Mouse (Mus musculus): ENCODE results near the gene Setd2. TPM values are rescaled to one million over a fixed set of nuclear protein-coding genes. Genes with fewer than 3 reads are reported as not detected.

Gene Setd2
- 34.6 and 42.6 TPM in 2 replicates for polyA plus RNA-seq (2012; rRNA removed)

DNA sequence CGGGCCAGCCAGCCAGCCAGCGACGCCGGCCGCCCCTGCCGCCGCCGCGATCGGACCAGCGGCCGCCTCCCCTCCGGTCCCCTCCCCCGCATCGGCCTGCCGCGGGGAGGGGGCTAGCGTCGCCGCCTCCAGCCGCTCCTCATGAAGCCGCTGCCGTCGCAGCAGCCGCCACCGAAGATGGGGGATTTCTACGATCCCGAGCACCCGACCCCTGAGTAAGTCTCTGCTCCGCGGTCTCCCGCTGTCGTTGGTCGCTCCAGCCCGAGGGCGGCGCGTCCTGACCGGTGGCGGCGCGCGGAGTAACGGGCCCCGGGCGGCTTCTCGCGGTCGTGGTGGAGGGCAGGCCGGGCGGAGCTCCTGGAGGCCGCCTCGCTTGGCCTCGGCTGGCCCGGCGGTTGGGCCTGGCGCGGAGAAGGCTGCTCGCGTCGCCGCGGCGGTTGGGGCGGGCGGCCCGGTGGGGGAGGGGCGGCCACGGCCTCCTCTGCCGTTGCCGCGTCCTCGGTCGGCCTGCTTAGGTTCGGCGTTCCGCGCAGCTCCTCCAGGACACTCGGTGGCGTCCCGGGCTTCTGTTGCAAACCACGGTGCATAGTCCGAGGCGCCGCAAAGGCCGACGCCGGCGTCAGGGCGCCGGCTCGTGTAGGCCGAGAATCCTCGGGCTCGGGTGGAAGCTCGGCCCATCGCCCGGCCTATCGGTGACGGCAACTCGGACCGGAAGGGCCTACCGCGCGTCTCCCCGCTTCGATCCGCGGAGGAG lies at the start of gene Setd2:
TSS of gene Setd2 (plus strand) at position 60 of the 754 bp plus-strand sequence.
- WGBS, result under 1% methylated on average over 85 of the region's 109 CpGs

GRCm38 (mm10) chr9:110488841-110489240 lies 43.6 kb upstream of the Setd2 start:
- no peaks in the 10 kb centered on the region for H3K4me1 ChIP-seq (ENCODE audit: control insufficient read depth, insufficient read depth, low read length)
- no peak for DNase-seq
- no peak overlapping the region for H3K4me3 ChIP-seq (replicated peaks; ENCODE audit: extremely low read depth, low read depth, low read length)
- TF ChIP-seq CTCF (IDR thresholded peaks at IDR 0.05; ENCODE audit: insufficient read depth, low read length) (no peak), POLR2A (IDR thresholded peaks at IDR 0.05; ENCODE audit: borderline replicate concordance, extremely low read depth, low read depth, low read length) (no peak)
- 47% methylated on average over 4 of the region's 4 CpGs for whole genome bisulfite sequencing

More for the DNA sequence above, at the start of gene Setd2:
- Histone ChIP-seq H3K4me1 (ENCODE audit: control insufficient read depth, insufficient read depth, low read length) (peaks cover 27% of the 10 kb centered on the region), H3K4me3 (replicated peaks; ENCODE audit: extremely low read depth, low read depth, low read length) (peak within 1 kb of the TSS; percentile 87)
- TF ChIP-seq POLR2A (IDR thresholded peaks at IDR 0.05; ENCODE audit: borderline replicate concordance, extremely low read depth, low read depth, low read length) (no peak), CTCF (IDR thresholded peaks at IDR 0.05; ENCODE audit: insufficient read depth, low read length) (no peak)
- DNase-seq, result peak; percentile 83

DNA sequence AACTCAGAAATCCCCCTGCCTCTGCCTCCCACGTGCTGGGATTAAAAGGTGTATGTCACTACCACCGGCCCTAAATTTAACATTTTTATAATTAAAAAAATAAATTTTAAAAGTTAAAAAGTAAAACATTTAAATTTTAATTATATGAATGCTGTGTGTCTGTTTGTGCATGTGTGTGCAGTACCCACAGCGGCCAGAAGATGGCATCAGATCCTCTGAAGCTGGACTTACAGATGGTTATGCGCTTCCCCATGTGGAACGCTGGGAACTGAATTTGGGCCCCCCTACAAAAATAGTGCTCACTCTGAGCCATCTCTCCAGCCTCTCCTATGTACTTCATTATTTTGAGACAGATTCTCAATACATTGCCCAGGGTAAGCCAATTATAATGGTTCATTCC lies 41.5 kb upstream of the Setd2 start:
- Histone ChIP-seq H3K4me1 (ENCODE audit: control insufficient read depth, insufficient read depth, low read length) (no peaks in the 10 kb centered on the region), H3K4me3 (replicated peaks; ENCODE audit: extremely low read depth, low read depth, low read length) (no peak overlapping the region)
- no peak for DNase-seq
- TF ChIP-seq CTCF (IDR thresholded peaks at IDR 0.05; ENCODE audit: insufficient read depth, low read length), result peak; percentile 29
- no peak for TF ChIP-seq POLR2A (IDR thresholded peaks at IDR 0.05; ENCODE audit: borderline replicate concordance, extremely low read depth, low read depth, low read length)
- 58% methylated on average over 5 of the region's 5 CpGs for WGBS

DNA sequence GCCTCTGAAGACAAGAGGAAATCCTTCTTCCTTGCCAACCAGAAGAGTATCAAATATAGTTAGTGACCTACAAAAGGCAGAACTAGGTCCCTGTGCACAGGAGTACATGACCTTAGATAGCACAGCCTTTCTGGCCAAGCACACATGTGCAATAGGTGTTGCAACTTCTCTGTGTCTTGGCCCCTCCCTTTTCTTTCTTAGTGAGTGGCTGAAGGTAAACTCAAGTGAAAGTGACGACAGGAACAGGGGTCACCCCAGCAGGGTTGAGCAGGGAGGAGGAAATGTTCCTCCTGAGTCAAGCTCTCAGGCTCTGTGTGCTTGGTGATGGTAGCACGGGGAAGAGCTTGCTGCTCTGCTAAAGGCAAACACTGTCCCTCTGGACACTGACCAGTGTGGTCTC lies 6.7 kb upstream of the Setd2 start:
- Histone ChIP-seq H3K4me3 (replicated peaks; ENCODE audit: extremely low read depth, low read depth, low read length) (no peak overlapping the region), H3K4me1 (ENCODE audit: control insufficient read depth, insufficient read depth, low read length) (peaks cover 2% of the 10 kb centered on the region; the same call in 1 of the 2 replicates)
- no peak for TF ChIP-seq POLR2A (IDR thresholded peaks at IDR 0.05; ENCODE audit: borderline replicate concordance, extremely low read depth, low read depth, low read length)
- no peak for TF ChIP-seq CTCF (IDR thresholded peaks at IDR 0.05; ENCODE audit: insufficient read depth, low read length)
- 34% methylated on average over 2 of the region's 2 CpGs for WGBS
- DNase-seq, result peak; percentile 22

- no peak overlapping the region for H3K4me3 ChIP-seq (replicated peaks; ENCODE audit: extremely low read depth, low read depth, low read length)
- peaks cover 11% of the 10 kb centered on the region for H3K4me1 ChIP-seq (ENCODE audit: control insufficient read depth, insufficient read depth, low read length)
- DNase-seq, result no peak
- 65% methylated on average over 9 of the region's 9 CpGs for WGBS
- TF ChIP-seq CTCF (IDR thresholded peaks at IDR 0.05; ENCODE audit: insufficient read depth, low read length) (no peak), POLR2A (IDR thresholded peaks at IDR 0.05; ENCODE audit: borderline replicate concordance, extremely low read depth, low read depth, low read length) (no peak)
These were observed 3.2 kb upstream of the Setd2 start for GRCm38 (mm10) chr9:110529002-110529737.

DNA sequence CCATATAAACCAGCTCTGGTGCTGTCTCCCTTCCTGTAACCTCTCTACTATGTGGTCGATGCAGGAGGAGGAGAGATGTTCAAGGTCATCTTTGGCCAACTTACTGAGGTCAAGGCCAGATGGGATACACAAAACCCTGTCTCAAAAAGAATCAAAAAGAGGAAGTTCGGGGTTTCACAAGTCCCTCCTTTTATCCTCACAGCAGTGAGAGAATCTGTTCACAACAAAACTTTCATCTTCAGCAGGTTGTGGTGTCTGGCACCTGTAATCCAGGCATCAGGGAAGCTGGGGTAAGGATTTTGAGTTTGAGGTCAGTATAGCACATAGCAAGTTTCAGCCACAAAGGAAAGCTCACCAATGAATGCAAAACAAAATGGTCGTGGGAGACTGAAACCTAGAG lies 1.7 kb upstream of the Setd2 start:
- H3K4me1 ChIP-seq (ENCODE audit: control insufficient read depth, insufficient read depth, low read length), result peaks cover 23% of the 10 kb centered on the region
- no peak for DNase-seq
- H3K4me3 ChIP-seq (replicated peaks; ENCODE audit: extremely low read depth, low read depth, low read length), result no peak overlapping the region
- no peak for TF ChIP-seq CTCF (IDR thresholded peaks at IDR 0.05; ENCODE audit: insufficient read depth, low read length)
- TF ChIP-seq POLR2A (IDR thresholded peaks at IDR 0.05; ENCODE audit: borderline replicate concordance, extremely low read depth, low read depth, low read length), result no peak
- WGBS, result 62% methylated on average over 3 of the region's 3 CpGs

DNA sequence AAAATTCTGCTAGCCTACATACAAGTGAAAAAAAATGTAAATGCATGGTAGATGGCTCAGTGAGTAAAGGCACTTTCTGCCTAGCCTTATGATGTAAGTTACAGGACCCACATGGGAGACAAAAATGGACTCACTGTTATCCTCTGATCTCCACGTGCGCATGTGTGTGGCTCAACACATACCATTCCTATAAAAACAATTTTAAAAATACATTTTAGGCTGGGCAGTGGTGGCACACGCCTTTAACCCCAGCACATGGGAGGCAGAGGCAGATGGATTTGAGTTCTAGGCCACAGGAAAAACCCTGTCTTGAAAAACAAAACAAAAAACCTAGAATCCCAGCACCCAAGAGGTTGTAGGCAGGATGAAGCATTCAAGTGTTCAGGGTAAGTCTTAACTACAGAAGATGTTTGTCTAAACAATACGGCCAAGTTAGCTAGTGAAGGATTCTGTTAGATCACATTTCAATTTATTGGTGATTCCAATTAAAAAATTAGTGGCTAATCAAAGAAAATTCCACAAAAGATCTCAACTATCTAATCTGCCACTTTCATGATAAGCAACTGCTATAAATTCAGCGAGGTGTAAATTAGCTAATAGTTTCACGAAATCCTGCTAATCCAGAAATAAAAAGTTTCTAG lies 1.1 kb upstream of the Setd2 start:
- Histone ChIP-seq H3K4me3 (replicated peaks; ENCODE audit: extremely low read depth, low read depth, low read length) (peak overlapping the region; percentile 16), H3K4me1 (ENCODE audit: control insufficient read depth, insufficient read depth, low read length) (peaks cover 21% of the 10 kb centered on the region)
- 24% methylated on average over 6 of the region's 6 CpGs for WGBS
- TF ChIP-seq CTCF (IDR thresholded peaks at IDR 0.05; ENCODE audit: insufficient read depth, low read length) (no peak), POLR2A (IDR thresholded peaks at IDR 0.05; ENCODE audit: borderline replicate concordance, extremely low read depth, low read depth, low read length) (no peak)
- no peak for DNase-seq

- peak; percentile 56; the same call in 1 of the 2 replicates for TF ChIP-seq POLR2A (IDR thresholded peaks at IDR 0.05; ENCODE audit: borderline replicate concordance, extremely low read depth, low read depth, low read length)
- peak; percentile 12; the same call in 1 of the 2 replicates for TF ChIP-seq CTCF (IDR thresholded peaks at IDR 0.05; ENCODE audit: insufficient read depth, low read length)
- Histone ChIP-seq H3K4me3 (replicated peaks; ENCODE audit: extremely low read depth, low read depth, low read length) (peak overlapping the region; percentile 87), H3K4me1 (ENCODE audit: control insufficient read depth, insufficient read depth, low read length) (peaks cover 25% of the 10 kb centered on the region)
- DNase-seq, result peak; percentile 91
- WGBS, result under 1% methylated on average over 48 of the region's 53 CpGs
These were observed 395 bp upstream of the Setd2 start for GRCm38 (mm10) chr9:110531914-110532489.

GRCm38 (mm10) chr9:110533645-110534044 lies 1.2 kb downstream of the Setd2 start:
- DNase-seq, result no peak
- Histone ChIP-seq H3K4me3 (replicated peaks; ENCODE audit: extremely low read depth, low read depth, low read length) (peak overlapping the region; percentile 87), H3K4me1 (ENCODE audit: control insufficient read depth, insufficient read depth, low read length) (peaks cover 27% of the 10 kb centered on the region)
- WGBS, result 11% methylated on average over 5 of the region's 5 CpGs
- TF ChIP-seq CTCF (IDR thresholded peaks at IDR 0.05; ENCODE audit: insufficient read depth, low read length), result no peak
- no peak for TF ChIP-seq POLR2A (IDR thresholded peaks at IDR 0.05; ENCODE audit: borderline replicate concordance, extremely low read depth, low read depth, low read length)
